Mouse (Mus musculus) heart, postnatal 0 days (tissue): ENCODE measurements at regions not wholly inside any gene's neighbourhood (a gene's known extent, or its start where the extent isn't known, plus 50 kb on each side); places are given as distances from the start of the nearest gene placed in this dataset.

ENCODE experiments used
- ATAC-seq: fragments of 200-750 bp; cut with Nextera tagmentation; 2 replicates; pipeline ENCODE4 v1.8.0; 2017; ENCODE audit warnings: low read depth, moderate number of reproducible peaks, moderate library complexity; ENCODE audit not compliant: insufficient read depth
- DNase-seq: peaks from one replicate; pipeline ENCODE4 v3.0.0-alpha.2; 2016; ENCODE audit warnings: low spot score
- H3K27ac ChIP-seq: fragments of 300-500 bp; sonication (generic); 2 replicates; pipeline ENCODE4 v1.5.1; 2014; ENCODE audit warnings: low read depth, mild to moderate bottlenecking
- H3K27me3 ChIP-seq: fragments of 300-500 bp; sonication (generic); 2 replicates; pipeline ENCODE4 v1.6.1; 2014; ENCODE audit warnings: low read length, mixed read lengths; ENCODE audit not compliant: control insufficient read depth, insufficient read depth
- H3K36me3 ChIP-seq: fragments of 300-500 bp; sonication (generic); replicated peaks from 2 replicates; pipeline ENCODE4 v1.6.1; 2014; ENCODE audit warnings: low read length, mixed read lengths; ENCODE audit not compliant: control insufficient read depth, insufficient read depth
- H3K4me1 ChIP-seq: fragments of 300-500 bp; sonication (generic); 2 replicates; pipeline ENCODE4 v1.6.1; 2014; ENCODE audit warnings: antibody characterized with exemption; ENCODE audit not compliant: control insufficient read depth, insufficient read depth
- H3K4me2 ChIP-seq: fragments of 300-500 bp; sonication (generic); 2 replicates; pipeline ENCODE4 v1.6.1; 2014; ENCODE audit warnings: low read depth, mild to moderate bottlenecking, low read length, moderate library complexity
- H3K4me3 ChIP-seq: fragments of 300-500 bp; sonication (generic); 2 replicates; pipeline ENCODE4 v1.5.1; 2014; ENCODE audit warnings: low read depth, low read length
- H3K9ac ChIP-seq: fragments of 300-500 bp; sonication (generic); replicated peaks from 2 replicates; pipeline ENCODE4 v1.6.1; 2014; ENCODE audit warnings: low read depth, low read length, mixed read lengths
- H3K9me3 ChIP-seq: fragments of 300-500 bp; sonication (generic); replicated peaks from 2 replicates; pipeline ENCODE4 v1.6.1; 2016; ENCODE audit warnings: low read length; ENCODE audit not compliant: control insufficient read depth
- CTCF ChIP-seq: IDR thresholded peaks from 2 replicates; pipeline ENCODE4 v1.5.1; 2016; ENCODE audit warnings: antibody characterized with exemption, control low read depth, low read depth
- EP300 ChIP-seq: IDR thresholded peaks from 2 replicates; pipeline ENCODE4 v1.6.1; 2016; ENCODE audit warnings: antibody characterized with exemption, low read depth
- whole genome bisulfite sequencing: fragments of 180-500 bp; shearing (Covaris S2); extraction: QIAGEN DNeasy Blood & Tissue Kit; methylation state at CpG from one replicate; pipeline ENCODE4 v1.1.7; 2014; 5-methylcytosine and 5-hydroxymethylcytosine counted together

GRCm38 (mm10) chr13:37611387-37611786 lies 166.8 kb upstream of the Rreb1 start:
- DNase-seq (no peak), ATAC-seq (no peak)
- no peaks in the 10 kb centered on the region for H3K9me3 ChIP-seq
- no peaks in the 10 kb centered on the region for H3K27me3 ChIP-seq
- 94% methylated on average over 3 of the region's 3 CpGs for WGBS
- no peaks in the 10 kb centered on the region for H3K4me1 ChIP-seq
- no peak overlapping the region for H3K9ac ChIP-seq
- TF ChIP-seq EP300 (no peak), CTCF (no peak)
- H3K4me2 ChIP-seq, result no peak overlapping the region
- H3K27ac ChIP-seq, result no peak overlapping the region
- no peaks in the 10 kb centered on the region for H3K36me3 ChIP-seq
- H3K4me3 ChIP-seq, result no peak overlapping the region

DNA sequence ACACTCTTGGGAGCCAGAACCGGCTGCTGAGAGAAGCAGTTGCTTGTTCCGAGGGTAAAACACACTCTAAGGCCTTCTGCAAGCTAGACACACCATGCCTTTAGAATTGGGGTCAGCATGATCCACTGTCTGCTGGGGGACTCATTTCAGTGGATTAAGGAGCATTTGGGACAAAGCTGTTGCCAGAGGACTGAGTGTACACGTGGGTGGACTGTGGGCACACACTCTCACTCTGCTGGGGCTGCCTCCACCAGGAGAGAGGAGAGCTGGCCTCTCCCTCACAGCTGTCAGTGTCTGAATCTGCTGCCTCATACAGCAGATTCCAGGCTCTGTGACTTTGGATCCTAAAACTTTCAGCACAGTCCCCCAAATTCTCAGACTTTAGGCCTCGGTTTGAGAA lies 161.2 kb upstream of the Rreb1 start:
- TF ChIP-seq EP300 (no peak), CTCF (no peak)
- Histone ChIP-seq H3K36me3 (no peaks in the 10 kb centered on the region), H3K9ac (no peak overlapping the region), H3K4me2 (no peak overlapping the region), H3K4me3 (no peak overlapping the region), H3K27me3 (no peaks in the 10 kb centered on the region), H3K4me1 (peaks cover 12% of the 10 kb centered on the region; the same call in 1 of the 2 replicates), H3K27ac (no peak overlapping the region), H3K9me3 (no peaks in the 10 kb centered on the region)
- WGBS, result 81% methylated on average over 4 of the region's 4 CpGs
- DNase-seq (no peak), ATAC-seq (no peak)

DNA sequence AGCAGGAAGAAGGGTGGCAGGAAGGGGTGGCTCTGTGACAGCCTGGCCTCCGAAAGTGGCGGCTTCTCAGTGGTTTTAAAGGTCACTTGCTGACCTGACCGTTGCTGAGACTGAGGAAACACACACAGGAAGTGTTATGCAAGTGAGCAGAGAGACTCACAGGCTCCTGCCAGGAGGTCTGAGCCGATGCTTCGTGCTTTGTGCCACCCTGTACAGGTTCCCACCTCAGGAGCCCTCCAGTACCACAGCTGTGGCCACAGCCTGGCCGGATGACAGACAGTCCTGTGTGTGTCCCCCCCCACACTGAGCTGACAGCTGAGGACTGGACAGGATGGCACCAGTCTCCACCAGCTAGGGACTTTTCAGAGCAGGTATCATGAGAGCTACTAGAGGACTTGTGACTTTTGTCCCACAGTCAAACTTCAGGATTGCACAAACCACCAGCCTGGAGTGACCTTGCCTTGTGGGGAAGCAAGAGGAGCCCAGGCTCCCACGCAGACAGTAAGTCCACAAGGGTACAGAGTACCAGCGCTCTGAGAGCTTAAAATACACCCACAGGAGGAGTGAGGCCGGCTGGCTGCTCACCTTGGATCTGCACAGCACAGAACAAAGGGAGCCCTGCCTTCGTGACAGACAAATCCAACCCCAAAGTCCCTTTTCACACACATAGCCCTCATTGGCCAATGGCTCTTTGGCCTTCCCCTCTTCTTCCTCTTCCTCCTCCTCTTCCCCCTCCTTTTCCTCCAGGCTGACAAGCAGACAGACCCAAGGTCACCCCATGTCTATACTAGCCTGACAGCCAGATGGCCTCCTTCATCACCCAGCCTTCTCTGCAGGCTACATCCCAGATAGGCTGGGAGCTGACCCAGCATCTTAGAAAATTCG lies 158.1 kb upstream of the Rreb1 start:
- Histone ChIP-seq H3K4me3 (no peak overlapping the region), H3K27me3 (no peaks in the 10 kb centered on the region), H3K4me2 (no peak overlapping the region), H3K36me3 (no peaks in the 10 kb centered on the region), H3K9me3 (no peaks in the 10 kb centered on the region), H3K9ac (no peak overlapping the region), H3K4me1 (peaks cover 20% of the 10 kb centered on the region), H3K27ac (peak overlapping the region; percentile 75)
- DNase-seq (no peak), ATAC-seq (peak; percentile 72)
- no peak for TF ChIP-seq EP300
- no peak; the same call in 1 of the 2 replicates for TF ChIP-seq CTCF
- 28% methylated on average over 11 of the region's 11 CpGs for WGBS

GRCm38 (mm10) chr13:37621319-37622050 lies 156.7 kb upstream of the Rreb1 start:
- Histone ChIP-seq H3K27ac (no peak overlapping the region), H3K36me3 (no peaks in the 10 kb centered on the region)
- WGBS, result 91% methylated on average over 5 of the region's 5 CpGs

GRCm38 (mm10) chr13:37622366-37623088 lies 155.7 kb upstream of the Rreb1 start:
- Histone ChIP-seq H3K9ac (no peak overlapping the region), H3K27ac (no peak overlapping the region), H3K27me3 (no peaks in the 10 kb centered on the region), H3K4me2 (no peak overlapping the region), H3K9me3 (no peaks in the 10 kb centered on the region), H3K4me1 (peaks cover 20% of the 10 kb centered on the region), H3K36me3 (no peaks in the 10 kb centered on the region), H3K4me3 (no peak overlapping the region)
- no peak for TF ChIP-seq EP300
- no peak for TF ChIP-seq CTCF
- DNase-seq (no peak), ATAC-seq (no peak)
- WGBS, result 46% methylated on average over 6 of the region's 6 CpGs

More at GRCm38 (mm10) chr13:37621319-37622050, 156.7 kb upstream of the Rreb1 start:
- ATAC-seq, result no peak
- Histone ChIP-seq H3K4me3 (no peak overlapping the region), H3K27me3 (no peaks in the 10 kb centered on the region), H3K9me3 (no peaks in the 10 kb centered on the region), H3K9ac (no peak overlapping the region), H3K4me1 (peaks cover 20% of the 10 kb centered on the region), H3K4me2 (no peak overlapping the region)
- no peak for DNase-seq
- no peak for TF ChIP-seq CTCF
- TF ChIP-seq EP300, result no peak
